Mouse (Mus musculus) urinary bladder, postnatal 14 days (tissue): ENCODE data around the gene Plekhg4.

ENCODE experiments used
- DNase-seq: peaks from one replicate; pipeline ENCODE4 v3.0.0; 2021; ENCODE audit warnings: low spot score

Plekhg4 gene

GRCm38 (mm10) chr8:105403467-105403866 lies 30.4 kb downstream of the Plekhg4 start:
- no peak for DNase-seq

- no peak for DNase-seq
Observed at GRCm38 (mm10) chr8:105404496-105404895, 31.4 kb downstream of the Plekhg4 start.

GRCm38 (mm10) chr8:105406416-105406815 lies 33.3 kb downstream of the Plekhg4 start:
- no peak for DNase-seq

GRCm38 (mm10) chr8:105408331-105408730 lies 35.3 kb downstream of the Plekhg4 start:
- DNase-seq: no peak

GRCm38 (mm10) chr8:105409947-105410346 lies 36.9 kb downstream of the Plekhg4 start:
- DNase-seq: no peak

- peak; percentile 62 for DNase-seq
Observed at GRCm38 (mm10) chr8:105413391-105413790, 40.3 kb downstream of the Plekhg4 start, which contains the start of the genes Kctd19 and Lrrc36. Kctd19 (minus strand) TSS chr8:105413502. Lrrc36 (plus strand) TSS chr8:105413571.

- DNase-seq: no peak
Observed at GRCm38 (mm10) chr8:105418992-105419391, 45.9 kb downstream of the Plekhg4 start.

- no peak for DNase-seq
Observed at GRCm38 (mm10) chr8:105419800-105420199, 46.7 kb downstream of the Plekhg4 start.

GRCm38 (mm10) chr8:105422006-105422405 lies 48.9 kb downstream of the Plekhg4 start:
- DNase-seq: no peak

- DNase-seq: no peak
Observed at GRCm38 (mm10) chr8:105426878-105427277, 53.8 kb downstream of the Plekhg4 start.

GRCm38 (mm10) chr8:105431743-105432515 lies 58.9 kb downstream of the Plekhg4 start:
- DNase-seq: no peak
